Mouse (Mus musculus): ENCODE results near the gene Mepce.
"Not testable (repeated sequence)": the region's sequence is repeated elsewhere in the genome, so short reads cannot be mapped to it uniquely, and the experiment has no call there.

Gene Mepce

DNA sequence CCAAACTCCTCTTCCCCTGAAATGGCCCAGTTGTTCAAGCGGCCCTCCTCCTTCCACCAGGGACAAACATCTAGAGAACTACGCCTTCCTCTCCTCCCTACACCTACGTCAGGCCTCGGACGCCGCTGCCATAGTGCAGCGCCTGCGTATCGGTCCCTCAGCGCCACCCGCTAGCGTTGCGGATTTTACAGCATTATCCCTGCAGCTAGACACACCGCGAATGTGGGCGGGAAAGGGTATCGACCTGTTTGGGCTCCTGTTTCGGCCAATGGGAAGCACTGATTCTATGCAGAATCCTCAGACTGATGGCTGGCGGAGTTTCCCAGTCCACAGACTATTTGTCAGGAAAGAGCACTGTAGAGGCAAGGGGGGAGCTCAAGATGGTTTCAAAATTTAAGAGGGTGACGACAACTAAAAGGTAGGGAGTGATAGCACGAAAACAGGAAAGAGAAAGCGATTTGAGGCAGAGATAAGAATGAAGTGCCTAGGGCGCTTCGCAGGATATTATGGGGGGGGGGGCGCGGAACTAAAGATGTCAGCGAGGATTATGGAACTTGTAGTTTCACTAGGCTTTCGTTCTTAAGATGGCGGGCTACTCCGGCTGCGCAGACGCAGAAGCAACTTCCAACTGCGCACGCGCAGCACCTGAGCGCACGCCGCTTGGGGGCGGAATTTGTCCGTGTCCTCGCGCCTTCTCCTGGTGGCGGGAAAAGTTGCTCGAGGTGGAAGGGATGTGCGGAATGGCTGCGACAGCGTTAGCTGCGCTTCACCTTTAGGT is at the start of gene Mepce, which contains the start of gene Zcwpw1:
Mepce (minus strand) TSS at position 505 of the 778 bp plus-strand sequence.
Zcwpw1 (plus strand) TSS at position 648 of the 778 bp plus-strand sequence.
- peak; percentile 98 for DNase-seq

DNA sequence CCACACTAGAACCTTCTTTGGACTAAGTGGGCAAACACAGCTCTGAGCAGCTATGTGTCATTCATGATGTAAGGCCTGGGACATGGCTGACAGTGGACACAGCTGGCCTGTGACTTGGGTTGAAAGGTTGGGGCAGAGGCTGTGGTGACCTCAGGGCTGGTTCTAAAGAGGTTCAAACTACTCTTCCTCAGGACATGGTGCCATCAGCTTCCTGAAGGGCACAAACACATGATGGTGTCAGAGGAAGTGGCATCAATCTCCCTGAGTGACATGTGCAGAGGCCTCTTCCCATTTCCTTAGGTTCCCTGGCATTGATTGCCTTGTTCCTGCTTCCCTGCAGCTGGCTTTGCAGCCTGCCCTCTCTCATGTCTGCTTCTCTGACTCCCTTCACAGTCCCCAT is 49.7 kb upstream of the Mepce start:
- DNase-seq = not testable (repeated sequence)

DNA sequence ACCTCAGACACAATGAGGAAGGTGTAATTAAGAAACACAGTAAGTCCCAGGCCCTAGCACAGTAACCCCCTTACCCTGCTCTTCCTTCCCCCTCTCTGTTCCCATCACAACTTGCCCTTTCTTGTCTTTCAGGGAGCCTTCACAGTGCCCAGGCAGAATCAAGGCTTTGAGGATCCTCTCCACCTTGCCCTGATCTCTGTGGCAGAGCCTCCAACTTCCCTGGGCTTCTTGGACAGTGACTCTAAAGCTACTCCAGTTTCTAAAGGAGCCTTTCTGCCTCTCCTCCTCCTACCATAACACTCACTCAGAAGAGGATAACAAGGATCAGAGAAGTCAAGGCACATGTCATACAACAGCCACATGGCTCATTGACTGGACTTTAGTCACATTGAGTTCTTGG is 49.2 kb upstream of the Mepce start:
- DNase-seq = no peak

DNA sequence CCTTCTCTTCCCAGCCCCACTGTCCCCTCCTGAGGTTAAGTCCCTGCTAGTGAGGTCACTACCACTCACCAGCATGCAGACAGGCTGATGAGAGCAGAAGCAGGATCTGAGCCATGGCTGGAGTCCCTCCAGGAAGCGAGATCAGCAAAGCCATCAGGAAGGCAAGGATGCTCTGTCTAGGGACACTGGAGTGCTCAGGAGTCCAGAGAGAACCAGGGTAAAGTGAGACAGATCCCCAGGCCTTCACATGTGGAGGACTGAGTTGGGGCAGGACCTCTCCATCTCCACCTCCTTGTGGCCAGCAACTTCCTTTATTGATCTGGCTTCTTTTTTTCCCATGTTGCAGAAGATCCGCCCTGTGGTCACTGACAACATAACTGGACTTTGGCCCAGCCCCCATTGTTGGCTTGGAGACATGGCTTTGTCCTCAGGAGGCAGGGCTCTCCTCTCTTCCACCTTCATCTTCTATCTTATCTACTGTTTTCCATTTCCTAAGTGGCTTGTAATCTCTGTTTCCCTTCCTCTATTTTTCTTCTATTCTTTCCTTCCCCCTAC is 48.6 kb upstream of the Mepce start, which contains the start of gene Pilra:
Pilra (minus strand) TSS at position 316 of the 555 bp plus-strand sequence.
- not testable (repeated sequence) for DNase-seq

DNA sequence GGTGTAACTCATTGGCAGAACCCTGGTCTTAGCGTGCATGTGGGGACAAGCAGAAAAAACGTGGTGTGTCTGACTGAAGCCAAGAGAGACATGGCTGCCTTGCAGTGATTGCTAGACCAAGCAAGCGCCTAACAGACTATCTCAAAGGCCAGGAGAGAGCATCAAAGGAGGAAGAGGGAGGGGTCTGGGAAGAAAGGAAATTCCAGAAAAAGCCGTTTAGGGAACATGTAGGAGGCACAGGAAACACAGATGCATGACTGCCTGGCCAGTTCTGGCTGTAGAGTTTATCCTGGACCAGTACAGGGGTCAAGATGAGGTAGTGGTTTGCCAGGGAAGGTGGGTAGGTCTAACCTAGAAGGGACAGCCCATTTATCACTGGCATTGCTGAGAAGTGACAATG is 46.0 kb upstream of the Mepce start:
- no peak for DNase-seq

DNA sequence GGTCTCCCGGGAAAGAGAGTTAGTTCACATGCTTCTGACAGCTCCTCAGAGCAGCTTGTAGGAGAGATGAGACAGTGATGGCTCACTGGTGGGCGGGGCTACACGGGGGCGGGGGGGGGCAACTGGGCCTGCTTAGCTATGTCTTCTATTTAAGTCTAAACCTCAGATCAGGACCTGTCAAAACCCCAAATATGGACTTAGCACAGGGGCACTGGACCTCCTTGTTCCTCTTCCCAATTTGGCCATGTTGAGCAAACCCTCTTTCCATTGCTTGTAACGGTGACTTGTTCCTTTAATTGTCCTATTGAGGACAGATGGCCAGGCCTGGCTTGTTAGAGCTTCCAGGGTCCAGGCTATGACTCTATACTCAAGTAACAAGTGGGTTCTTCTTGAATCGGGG is 44.1 kb upstream of the Mepce start:
- no peak for DNase-seq

DNA sequence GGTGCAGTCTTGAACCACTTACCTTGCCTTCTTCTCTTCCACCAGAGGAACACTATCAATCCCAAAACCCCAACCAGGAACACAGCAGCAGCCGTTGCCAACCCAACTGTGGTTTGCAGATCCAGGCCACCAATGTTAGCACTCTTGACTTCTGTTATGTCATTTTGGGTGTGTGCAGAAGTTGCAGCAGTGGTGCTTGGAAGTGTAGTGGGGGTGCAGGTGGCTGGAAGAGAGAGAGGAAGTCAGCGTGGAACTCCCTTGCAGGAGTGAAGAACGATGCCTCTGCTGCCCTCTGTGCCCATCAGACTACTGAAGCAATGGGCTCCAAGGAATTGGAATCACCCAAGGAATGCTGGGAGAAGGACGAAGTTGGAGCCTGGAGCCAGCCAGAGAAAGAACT is 43.7 kb upstream of the Mepce start:
- DNase-seq = no peak

DNA sequence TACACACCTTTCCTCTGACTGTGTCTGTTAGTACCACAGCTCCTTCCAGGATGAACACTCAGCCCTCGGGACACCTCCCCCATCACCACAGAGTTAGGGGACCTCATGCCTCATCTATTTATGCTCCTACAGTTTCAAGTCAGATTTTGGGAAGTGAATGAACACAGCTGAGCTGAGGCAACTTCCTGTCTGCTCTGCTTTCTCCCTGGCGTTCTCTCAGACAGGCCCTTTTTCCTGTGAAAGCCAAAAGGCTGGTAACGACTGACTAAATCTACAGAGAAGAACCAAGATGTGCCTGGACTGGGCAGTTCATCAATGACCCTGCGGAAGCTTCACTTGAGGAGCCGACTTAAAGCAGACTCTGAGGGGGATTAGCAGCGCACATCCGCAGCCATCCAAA is 42.8 kb upstream of the Mepce start:
- no peak for DNase-seq

DNA sequence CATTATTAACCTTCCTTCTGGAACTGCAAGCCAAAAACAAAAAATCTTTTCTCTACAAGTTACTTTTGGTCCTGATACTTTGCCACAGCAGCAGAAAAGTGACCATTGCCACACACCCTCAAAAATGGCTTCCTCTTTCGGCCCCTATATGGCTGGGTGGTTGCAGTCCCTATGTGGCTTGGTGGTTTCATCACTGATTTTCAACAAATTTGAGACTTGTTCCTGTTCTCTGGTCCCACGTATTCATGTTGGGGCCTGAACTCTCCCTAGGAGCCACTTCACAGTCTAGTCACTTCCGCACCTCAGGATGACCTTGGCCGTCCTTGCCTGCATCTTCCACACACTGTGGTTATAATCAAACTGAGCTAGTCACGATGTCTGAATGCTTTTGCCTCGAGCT is 41.2 kb upstream of the Mepce start:
- no peak for DNase-seq

DNA sequence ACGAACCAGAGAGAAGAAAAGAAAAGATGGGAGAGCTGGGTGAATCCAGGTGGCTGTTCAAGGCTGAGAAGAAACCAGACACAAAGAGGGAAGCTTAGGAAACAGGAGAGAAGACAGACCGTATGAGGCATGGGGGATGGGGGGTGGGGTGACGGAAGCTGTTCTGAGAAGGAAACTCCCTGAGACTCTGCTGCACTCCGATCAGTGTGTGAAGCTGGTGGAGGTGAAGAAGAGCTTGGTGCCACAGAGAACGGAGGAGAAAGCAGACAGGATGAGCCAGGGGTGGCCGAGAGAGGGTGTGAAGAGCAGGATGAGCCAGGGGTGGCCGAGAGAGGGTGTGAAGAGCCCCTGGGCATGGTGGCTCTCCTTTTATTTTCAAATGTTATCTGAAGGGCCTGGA is 39.0 kb upstream of the Mepce start:
- DNase-seq = no peak

DNA sequence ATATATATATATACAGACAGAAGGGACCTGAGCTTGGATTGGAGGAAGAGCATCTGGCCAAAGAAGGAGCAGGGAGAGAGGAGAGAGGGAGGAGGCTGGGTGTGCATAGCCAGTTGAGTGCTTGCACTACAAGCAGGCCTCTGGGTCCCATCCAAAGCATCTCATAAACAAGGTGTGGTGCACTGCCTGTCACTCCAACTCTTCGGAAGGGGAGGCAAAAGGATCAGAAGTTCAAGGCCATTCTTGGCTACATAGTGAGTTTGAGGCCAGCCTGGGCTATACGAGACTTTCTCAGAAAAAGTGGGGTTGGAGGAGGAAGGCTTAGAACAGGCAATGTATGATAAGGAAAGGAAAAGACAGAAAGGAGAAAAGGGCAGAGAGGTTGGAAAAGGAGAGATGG is 38.5 kb upstream of the Mepce start:
- DNase-seq = no peak

DNA sequence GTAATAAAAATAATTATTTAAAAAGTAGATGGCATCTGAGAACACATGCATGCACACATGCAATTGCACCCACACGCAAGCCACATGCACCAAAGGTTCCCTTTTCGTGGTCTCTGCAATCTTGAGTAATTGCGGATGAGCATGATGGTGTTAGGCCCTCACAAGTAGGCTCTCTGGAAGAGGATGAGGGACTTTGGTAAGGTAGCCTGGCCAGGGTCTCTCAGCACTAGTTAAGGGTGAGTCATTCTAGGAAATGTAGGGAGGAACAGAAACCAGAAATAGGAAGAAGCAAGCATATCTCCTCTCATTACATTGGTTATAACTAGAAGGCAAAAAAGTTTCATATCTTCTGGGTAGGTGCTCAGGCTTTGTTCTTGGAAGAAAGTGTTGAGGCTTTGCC is 37.6 kb upstream of the Mepce start:
- no peak for DNase-seq

DNA sequence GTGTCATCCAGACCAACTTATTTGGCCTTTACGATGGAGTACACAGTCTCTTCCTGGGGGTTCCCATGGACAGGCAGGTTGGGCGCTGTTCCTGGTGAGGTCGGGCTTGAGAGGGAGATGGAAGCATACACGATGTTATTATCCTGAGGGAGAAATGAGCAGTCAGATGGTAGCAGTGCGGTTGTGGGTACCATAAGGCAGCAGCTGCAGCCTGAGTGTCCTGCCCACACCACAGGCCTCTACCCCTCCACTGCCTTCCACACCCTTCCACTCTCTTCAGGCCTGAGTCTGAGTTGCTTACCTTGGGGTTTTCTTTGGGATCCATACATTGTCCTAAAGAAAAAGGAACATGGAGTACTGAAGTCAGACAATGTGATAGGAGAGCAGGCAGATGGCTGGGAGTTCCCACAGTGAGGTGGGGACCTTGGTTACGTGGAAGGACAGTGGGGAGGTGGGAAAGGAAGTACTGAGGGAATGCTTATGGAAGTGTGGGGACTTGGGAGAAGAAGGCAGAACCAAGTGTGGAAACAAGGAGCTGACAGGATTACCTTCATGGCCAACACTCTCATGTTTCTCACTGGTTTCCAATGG is 36.1 kb upstream of the Mepce start:
- DNase-seq = no peak

DNA sequence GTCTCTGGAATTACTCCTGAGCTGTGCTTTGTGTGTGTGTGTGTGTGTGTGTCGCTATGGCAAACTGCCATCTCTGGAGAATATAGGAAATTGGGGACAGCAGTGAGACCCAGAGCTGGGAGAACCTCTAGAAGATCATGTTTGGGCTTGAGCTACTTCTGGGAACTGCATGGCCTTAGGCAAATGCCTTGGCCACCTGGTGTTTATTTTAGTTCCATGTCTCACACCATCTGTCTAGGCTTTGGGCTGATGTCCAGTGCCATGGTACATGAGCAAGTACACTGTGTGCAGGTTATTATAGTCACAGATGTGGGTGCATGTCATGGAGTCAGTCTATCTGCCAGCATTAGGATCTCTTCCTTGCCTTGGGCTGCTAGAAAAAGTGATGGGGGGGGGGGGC is 35.1 kb upstream of the Mepce start:
- DNase-seq = no peak

DNA sequence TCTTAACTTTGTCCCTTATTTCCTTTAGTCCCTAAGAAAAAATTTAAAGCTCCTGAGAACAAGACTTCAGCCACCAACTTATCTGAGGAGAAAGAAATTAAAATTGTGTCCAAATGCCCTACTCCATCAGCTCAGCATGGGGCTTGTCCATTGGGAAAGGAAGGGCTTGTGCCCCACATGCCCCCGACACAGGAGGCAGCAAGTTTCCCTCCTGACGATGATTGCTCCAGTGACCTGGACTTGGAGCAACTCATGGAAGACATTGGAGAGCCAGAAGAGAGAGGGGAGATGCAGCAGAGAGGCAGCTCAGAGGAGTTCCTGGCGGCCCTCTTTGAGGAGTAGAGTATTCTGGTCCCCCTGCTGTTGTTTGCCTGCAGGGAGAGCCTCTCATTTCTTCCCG is 34.7 kb upstream of the Mepce start:
- no peak for DNase-seq

DNA sequence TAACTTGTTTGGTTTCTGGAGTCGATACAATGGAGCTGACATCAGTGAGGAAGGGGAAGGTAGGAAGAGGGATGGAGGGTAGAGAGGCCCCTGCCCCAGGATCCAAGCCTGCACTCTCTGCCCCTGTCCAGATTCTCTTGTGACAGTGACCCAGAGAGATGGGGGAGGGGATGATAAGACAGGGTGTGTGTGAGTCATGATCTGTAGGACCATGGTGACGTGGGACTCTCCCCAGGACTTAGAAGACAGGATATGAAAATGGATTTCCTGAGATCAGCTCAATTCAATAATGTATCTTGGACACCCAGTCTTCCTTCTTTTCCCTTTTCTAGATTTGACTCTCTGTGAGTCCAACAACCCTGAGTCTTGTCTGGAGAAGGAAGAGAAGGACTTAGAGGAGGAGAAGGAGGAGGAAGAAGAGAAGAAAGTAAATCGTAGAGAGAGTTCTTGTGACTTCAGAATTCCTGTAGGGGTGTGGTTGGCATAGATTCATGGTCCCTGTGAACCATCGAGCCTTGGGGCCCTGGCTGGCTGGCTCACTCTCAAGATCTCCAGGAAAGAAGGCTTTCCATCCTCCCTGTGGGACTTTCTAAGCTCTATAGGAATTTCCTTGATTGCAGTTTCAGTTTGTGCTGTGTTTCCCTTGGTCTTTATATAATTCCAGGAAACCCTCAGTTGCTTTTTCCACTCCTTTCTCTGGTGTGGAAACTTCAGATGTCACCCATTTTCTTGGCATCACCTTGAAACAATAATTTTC is 30.2 kb upstream of the Mepce start:
- DNase-seq = no peak

DNA sequence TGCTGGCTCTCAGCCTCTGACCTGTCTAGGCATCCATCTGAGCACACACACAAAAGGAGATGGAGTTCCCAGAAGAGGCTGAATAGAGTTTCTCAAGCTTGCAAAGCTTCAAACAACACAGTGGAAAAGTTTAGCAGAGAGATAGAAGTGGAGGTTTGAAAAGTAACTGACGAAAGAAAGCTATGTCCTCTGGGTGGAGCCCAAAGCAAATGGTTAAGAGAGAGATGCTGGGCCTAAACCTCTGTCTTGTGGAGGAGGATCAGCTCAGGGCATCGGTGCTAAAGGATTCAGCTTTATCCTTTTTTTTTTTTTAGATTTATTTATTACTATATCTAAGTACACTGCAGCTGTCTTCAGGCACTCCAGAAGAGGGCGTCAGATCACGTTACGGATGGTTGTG is 20.9 kb upstream of the Mepce start:
- no peak for DNase-seq

DNA sequence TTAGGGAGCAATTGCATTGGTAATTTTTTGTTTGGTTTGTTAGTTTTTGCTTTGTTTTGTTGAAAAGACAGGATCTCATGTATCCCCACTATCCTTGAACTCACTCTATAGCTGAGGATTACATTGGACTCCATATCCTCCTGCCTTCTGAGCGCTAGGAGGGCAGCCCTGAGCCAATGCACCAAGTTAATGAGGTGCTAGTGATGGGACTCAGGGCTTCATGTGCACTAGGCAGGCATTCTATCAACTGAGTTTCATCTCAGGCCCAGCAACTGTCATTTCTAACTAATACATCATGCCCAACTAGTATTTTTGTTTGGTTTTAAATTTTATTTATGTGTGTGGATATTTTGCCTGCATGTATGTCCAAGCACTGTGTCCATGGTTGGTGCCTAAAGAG is 18.7 kb upstream of the Mepce start:
- DNase-seq = no peak

DNA sequence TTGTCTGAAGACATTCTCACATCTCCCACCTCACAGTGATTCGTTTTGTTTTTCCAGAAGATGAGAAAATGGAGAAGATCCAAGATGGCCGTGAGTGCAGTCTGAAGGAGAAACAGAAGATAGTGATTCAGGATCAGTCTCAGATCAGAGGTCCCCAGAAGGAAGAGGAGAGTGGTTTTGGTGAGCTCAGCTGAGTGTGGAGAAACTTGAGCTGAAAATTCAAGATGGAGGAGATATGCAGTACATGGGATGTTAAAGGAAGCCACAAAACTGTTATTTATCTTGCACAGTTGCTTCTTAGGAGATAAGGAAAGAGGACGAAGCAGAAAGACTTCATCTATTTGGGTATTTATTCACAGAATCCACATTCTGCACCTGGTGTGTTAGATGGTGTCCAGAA is 13.5 kb upstream of the Mepce start:
- DNase-seq = no peak

DNA sequence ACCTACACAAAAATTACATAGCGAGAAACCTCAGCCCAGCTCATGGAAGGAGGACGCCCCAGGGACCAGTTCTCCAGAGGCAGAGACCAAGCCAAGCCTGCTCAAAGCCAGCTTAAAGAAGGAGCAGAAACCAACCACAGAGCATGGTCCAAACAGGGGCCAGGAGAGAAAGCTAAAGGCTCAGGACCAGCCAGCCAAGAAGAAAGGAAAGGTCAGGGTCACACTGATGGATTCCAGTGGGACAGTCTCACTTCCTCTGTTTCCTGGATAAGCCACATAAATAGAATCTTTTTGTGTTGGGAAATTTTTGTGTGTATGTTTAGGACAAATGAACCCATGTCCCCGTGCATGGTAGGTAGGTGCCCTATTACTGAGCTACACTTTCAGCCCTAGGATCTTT is 9.2 kb upstream of the Mepce start:
- no peak for DNase-seq

DNA sequence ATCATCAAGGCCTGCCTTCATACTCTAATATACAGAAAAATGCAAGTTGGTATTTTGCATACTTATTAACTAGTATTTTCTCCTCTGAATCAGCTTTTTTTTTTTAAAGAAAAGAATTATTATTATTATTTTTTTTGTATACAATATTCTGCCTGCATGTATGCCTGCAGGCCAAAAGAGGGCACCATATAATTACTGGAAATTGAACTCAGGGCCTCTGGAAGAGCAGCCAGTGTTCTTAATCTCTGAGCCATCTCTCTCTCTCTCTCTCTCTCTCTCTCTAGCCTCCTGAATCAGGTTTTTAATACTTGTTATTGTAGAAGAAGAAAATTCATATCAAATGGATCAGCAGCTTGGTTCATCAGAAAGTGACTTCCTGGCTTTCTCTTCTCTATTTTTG is 4.1 kb upstream of the Mepce start:
- no peak for DNase-seq

DNA sequence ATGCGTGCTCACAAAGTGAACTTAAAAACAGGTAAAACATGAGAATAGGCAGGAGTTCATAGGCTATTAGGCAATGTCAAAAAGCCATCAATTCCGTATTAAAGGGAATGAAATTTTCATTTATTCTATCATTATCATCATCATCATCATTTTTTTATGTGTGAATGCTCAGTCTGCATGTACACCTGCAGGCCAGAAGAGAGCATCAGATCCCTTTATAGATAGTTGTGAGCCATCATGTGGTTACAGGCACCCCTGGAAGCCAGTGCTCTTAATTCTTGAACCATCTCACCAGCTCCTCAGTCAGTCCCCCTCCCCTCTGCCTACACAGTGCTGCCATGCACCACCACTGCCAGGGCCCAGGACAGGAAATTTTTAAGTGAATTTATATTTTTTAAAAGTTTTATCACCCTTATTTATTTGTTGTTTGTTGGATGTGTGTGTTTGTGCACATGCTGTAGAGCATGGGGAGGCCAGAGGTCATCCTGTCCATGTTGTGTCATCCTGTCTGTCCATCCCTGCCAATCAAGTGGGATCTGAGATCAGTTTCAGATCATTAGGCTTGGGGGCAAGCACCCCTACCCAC is 1.6 kb upstream of the Mepce start:
- no peak for DNase-seq

DNA sequence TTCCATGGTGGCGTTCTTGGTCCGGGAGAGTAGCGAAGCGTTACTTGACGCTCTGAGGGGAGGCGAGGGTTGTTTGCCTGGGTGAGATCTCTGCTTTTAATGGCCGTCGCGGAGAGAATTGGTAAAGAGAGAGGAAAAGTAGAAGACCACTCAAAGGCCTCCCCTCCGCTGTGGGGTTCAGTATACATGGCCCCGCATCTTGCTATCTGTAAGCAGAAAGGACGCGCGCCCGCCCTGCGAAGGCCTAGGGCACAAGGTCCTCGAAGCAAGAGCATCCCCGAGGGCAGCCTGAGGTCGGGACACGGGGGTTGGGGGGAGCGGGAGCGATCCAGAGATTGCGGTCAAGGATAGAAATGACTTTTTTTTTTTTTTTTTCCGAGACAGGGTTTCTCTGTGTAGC is 716 bp upstream of the Mepce start:
- no peak for DNase-seq
